Mouse (Mus musculus): Measurements from ENCODE around the gene Nrros.

DNA sequence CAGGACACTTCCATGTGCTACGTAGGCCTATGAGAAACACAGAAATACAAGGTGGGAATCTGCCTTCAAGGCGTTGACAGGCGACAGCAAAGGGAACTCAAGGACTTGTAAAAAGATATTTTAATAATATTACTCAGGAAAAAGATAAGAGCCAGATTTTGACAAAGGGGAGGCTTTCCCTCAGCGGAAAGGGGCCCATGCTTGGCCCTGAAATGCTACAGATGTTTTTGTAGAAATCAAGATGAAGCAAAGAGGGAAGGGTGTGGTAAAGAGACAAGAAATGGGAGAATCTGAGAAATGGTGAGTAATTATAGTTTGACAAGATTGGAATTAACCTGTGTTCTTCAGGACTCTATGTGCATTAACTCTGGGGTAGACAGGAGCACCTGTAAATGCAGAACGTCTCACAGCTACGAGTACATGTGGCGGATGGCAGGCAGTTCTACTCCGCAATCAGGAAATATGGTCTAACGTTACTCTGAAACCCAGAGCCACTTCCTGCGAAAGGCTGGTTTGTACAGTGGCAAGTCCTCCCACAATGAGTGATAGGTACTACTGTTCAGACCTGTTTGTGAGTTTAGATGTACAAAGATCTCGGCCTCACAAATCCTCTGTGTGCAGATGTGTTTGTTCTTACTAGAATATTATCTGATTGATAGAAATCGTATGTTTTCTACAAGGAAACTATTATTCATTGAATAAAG, 57.9 kb downstream of the Nrros start:
- no peak for TF ChIP-seq CTCF (IDR thresholded peaks at IDR 0.05; ENCODE audit: borderline replicate concordance, extremely low read depth, insufficient read depth, insufficient read length)
- no peak for TF ChIP-seq POLR2A (IDR thresholded peaks at IDR 0.05; ENCODE audit: borderline replicate concordance, extremely low read depth, insufficient read depth, insufficient read length, poor library complexity, severe bottlenecking)
